Mouse (Mus musculus) spleen, adult 2 months (tissue): ENCODE measurements around the gene Cldn22. TPM values are rescaled to one million over a fixed set of nuclear protein-coding genes. Genes with fewer than 3 reads are reported as not detected.
"Not testable (repeated sequence)": the region's sequence is repeated elsewhere in the genome, so short reads cannot be mapped to it uniquely, and the experiment has no call there.

Source experiments
- DNase-seq, 2 experiments: peaks; one replicate each; pipeline versions ENCODE4 v3.0.0 to v3.0.0-alpha.2; 2012 to 2021; ENCODE audit warnings: low spot score in 2 of 2, low read depth in 1 of 2
- H3K27ac ChIP-seq: fragments of 200-500 bp; 2 replicates; pipeline ENCODE4 v1.5.1; 2012; ENCODE audit warnings: low read length, inconsistent platforms; ENCODE audit not compliant: insufficient read depth
- H3K27me3 ChIP-seq: fragments of 200-500 bp; 2 replicates; pipeline ENCODE4 v1.6.1; 2012; ENCODE audit warnings: mild to moderate bottlenecking, moderate library complexity, low read length, inconsistent platforms; ENCODE audit not compliant: control insufficient read depth, insufficient read depth
- H3K36me3 ChIP-seq: fragments of 200-500 bp; 2 replicates; pipeline ENCODE4 v1.6.1; 2012; ENCODE audit warnings: mild to moderate bottlenecking, low read length, inconsistent platforms; ENCODE audit not compliant: control insufficient read depth, insufficient read depth
- H3K4me1 ChIP-seq: fragments of 200-500 bp; 2 replicates; pipeline ENCODE4 v1.6.1; 2011; ENCODE audit warnings: inconsistent platforms; ENCODE audit not compliant: control insufficient read depth, insufficient read depth, insufficient read length
- H3K4me3 ChIP-seq: fragments of 200-500 bp; 2 replicates; pipeline ENCODE4 v1.5.1; 2011; ENCODE audit warnings: mild to moderate bottlenecking, inconsistent platforms; ENCODE audit not compliant: insufficient read depth, insufficient read length; ENCODE audit errors: extremely low read depth
- CTCF ChIP-seq: fragments of 200-500 bp; IDR thresholded peaks from 2 replicates; pipeline ENCODE4 v1.5.1; 2011; ENCODE audit warnings: mild to moderate bottlenecking, inconsistent platforms; ENCODE audit not compliant: insufficient read depth, insufficient read length, insufficient replicate concordance; ENCODE audit errors: extremely low read depth
- POLR2A ChIP-seq: fragments of 200-500 bp; IDR thresholded peaks from 2 replicates; pipeline ENCODE4 v1.6.1; 2011; ENCODE audit warnings: low read depth, low read length, inconsistent platforms
- WGBS: fragments of 180-500 bp; shearing (Covaris S2); methylation state at CpG from one replicate; pipeline ENCODE4 v1.1.7; 2018; 5-methylcytosine and 5-hydroxymethylcytosine counted together
- polyA plus RNA-seq: library from polyadenylated mRNA; depleted of rRNA; stranded (reverse); fragments of >200 nt; gene quantifications from 2 replicates; pipeline ENCODE4 v1.2.3, GENCODE M21; 2012

Cldn22 gene
- polyA plus RNA-seq, 1 experiment: 0.21 TPM

GRCm38 (mm10) chr8:47810666-47811015 lies 13.6 kb upstream of the Cldn22 start:
- TF ChIP-seq POLR2A: no peak
- no peak for TF ChIP-seq CTCF
- 87% methylated on average over 7 of the region's 7 CpGs for WGBS
- Histone ChIP-seq H3K36me3 (no peaks in the 10 kb centered on the region), H3K4me1 (no peaks in the 10 kb centered on the region), H3K4me3 (no peak overlapping the region), H3K27me3 (no peaks in the 10 kb centered on the region), H3K27ac (no peak overlapping the region)
- no peak for DNase-seq

GRCm38 (mm10) chr8:47811221-47811620 lies 13.1 kb upstream of the Cldn22 start:
- DNase-seq: no peak
- Histone ChIP-seq H3K36me3 (no peaks in the 10 kb centered on the region), H3K27me3 (no peaks in the 10 kb centered on the region), H3K4me1 (no peaks in the 10 kb centered on the region), H3K4me3 (no peak overlapping the region), H3K27ac (no peak overlapping the region)
- no peak for TF ChIP-seq CTCF
- TF ChIP-seq POLR2A: no peak
- WGBS: 91% methylated on average over 12 of the region's 12 CpGs

- H3K4me1 ChIP-seq: no peaks in the 10 kb centered on the region
- WGBS: 92% methylated on average over 8 of the region's 8 CpGs
- no peak overlapping the region for H3K4me3 ChIP-seq
- TF ChIP-seq CTCF: no peak
- no peak for TF ChIP-seq POLR2A
- DNase-seq: no peak
- no peak overlapping the region for H3K27ac ChIP-seq
- no peaks in the 10 kb centered on the region for H3K27me3 ChIP-seq
- no peaks in the 10 kb centered on the region for H3K36me3 ChIP-seq
Measured at GRCm38 (mm10) chr8:47819034-47819433, 5.2 kb upstream of the Cldn22 start.

- H3K36me3 ChIP-seq: no peaks in the 10 kb centered on the region
- no peak for DNase-seq
- no peak overlapping the region for H3K27ac ChIP-seq
- H3K27me3 ChIP-seq: no peaks in the 10 kb centered on the region
- WGBS: 90% methylated on average over 20 of the region's 20 CpGs
- no peak overlapping the region for H3K4me3 ChIP-seq
- TF ChIP-seq CTCF: no peak
- TF ChIP-seq POLR2A: no peak
- no peaks in the 10 kb centered on the region for H3K4me1 ChIP-seq
Measured at GRCm38 (mm10) chr8:47820914-47821772, 3.1 kb upstream of the Cldn22 start.

GRCm38 (mm10) chr8:47821843-47822242 lies 2.4 kb upstream of the Cldn22 start, which contains the start of gene Cldn24:
Cldn24 (plus strand) TSS chr8:47822143.
- Histone ChIP-seq H3K4me1 (no peaks in the 10 kb centered on the region), H3K36me3 (no peaks in the 10 kb centered on the region), H3K27ac (no peak within 1 kb of the TSS), H3K4me3 (no peak within 1 kb of the TSS), H3K27me3 (no peaks in the 10 kb centered on the region)
- TF ChIP-seq POLR2A (no peak), CTCF (no peak)
- DNase-seq: no peak
- WGBS: 84% methylated on average over 6 of the region's 6 CpGs

- 71% methylated on average over 7 of the region's 9 CpGs for WGBS
- DNase-seq: not testable (repeated sequence)
Measured at GRCm38 (mm10) chr8:47822541-47822940, 1.7 kb upstream of the Cldn22 start.

GRCm38 (mm10) chr8:47823777-47824176 lies 505 bp upstream of the Cldn22 start:
- TF ChIP-seq POLR2A: no peak
- TF ChIP-seq CTCF: no peak
- Histone ChIP-seq H3K27ac (no peak overlapping the region), H3K27me3 (no peaks in the 10 kb centered on the region), H3K4me1 (no peaks in the 10 kb centered on the region), H3K36me3 (no peaks in the 10 kb centered on the region), H3K4me3 (no peak overlapping the region)
- WGBS: 92% methylated on average over 10 of the region's 10 CpGs
- DNase-seq: no peak

More at GRCm38 (mm10) chr8:47822541-47822940, 1.7 kb upstream of the Cldn22 start:
- H3K4me1 ChIP-seq, H3K36me3 ChIP-seq, H3K27ac ChIP-seq, H3K4me3 ChIP-seq, H3K27me3 ChIP-seq: not testable (repeated sequence)
